Mouse (Mus musculus) heart, postnatal 0 days (tissue): Measurements from ENCODE around the gene Cdh8.

Experiments
- CTCF ChIP-seq: IDR thresholded peaks from 2 replicates; pipeline ENCODE4 v1.5.1; 2016; ENCODE audit warnings: antibody characterized with exemption, control low read depth, low read depth
- EP300 ChIP-seq: IDR thresholded peaks from 2 replicates; pipeline ENCODE4 v1.6.1; 2016; ENCODE audit warnings: antibody characterized with exemption, low read depth

GRCm38 (mm10) chr8:99285103-99285502 lies 131.2 kb downstream of the Cdh8 start:
- TF ChIP-seq EP300: no peak
- no peak for TF ChIP-seq CTCF
